Mouse (Mus musculus) ES-E14 (cell line): ENCODE results near the gene Iqcf6.

Source experiments
- HCFC1 ChIP-seq: IDR thresholded peaks from 2 replicates; pipeline ENCODE4 v1.6.1; 2012; ENCODE audit warnings: low read length, inconsistent platforms, borderline replicate concordance; ENCODE audit not compliant: insufficient read depth
- ZNF384 ChIP-seq: IDR thresholded peaks from 2 replicates; pipeline ENCODE4 v1.6.1; 2012; ENCODE audit warnings: low read depth, low read length, inconsistent platforms

DNA sequence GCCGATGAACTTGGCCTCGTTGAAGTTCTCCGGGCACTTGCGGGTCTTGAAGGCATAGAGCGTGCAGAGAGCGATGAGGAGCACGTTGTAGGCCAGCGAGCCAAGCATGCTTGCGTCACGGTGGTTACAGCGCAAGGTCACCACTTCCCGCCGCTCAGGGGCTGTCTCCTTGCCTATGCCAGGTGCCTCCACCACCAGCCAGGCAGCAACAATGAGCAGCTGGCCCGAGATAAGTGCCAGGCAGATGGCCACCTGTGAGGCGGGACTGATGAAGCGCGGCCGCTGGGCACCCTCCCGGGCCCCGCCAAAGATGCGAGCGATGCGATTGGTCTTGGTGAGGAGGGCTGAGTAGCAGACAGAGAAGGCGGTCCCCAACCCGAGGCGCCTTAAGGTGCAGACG is 20.8 kb downstream of the Iqcf6 start:
- TF ChIP-seq HCFC1 (no peak), ZNF384 (no peak)
